Mouse (Mus musculus): ENCODE results near the gene Heph. TPM values are rescaled to one million over a fixed set of nuclear protein-coding genes. Genes with fewer than 3 reads are reported as not detected.

Gene Heph
- 14.6 and 17.3 TPM in 2 replicates for polyA plus RNA-seq (2012; rRNA removed)

GRCm38 (mm10) chrX:96455149-96455548, at the start of gene Heph:
Gene Heph (plus strand): TSS chrX:96455359.

GRCm38 (mm10) chrX:96456201-96456963, 1.2 kb downstream of the Heph start, which contains the start of gene Hsf3:
Gene Hsf3 (minus strand): TSS chrX:96456294.

Other genes with a start within 250 kb of the Heph start
- not detected in 2 replicates for gene Vsig4, start 161.9 kb upstream of the Heph start, polyA plus RNA-seq (2012; rRNA removed)
- gene Hsf3, start 935 bp downstream of the Heph start, polyA plus RNA-seq (2012; rRNA removed), result not detected in 2 replicates